Mouse (Mus musculus) embryonic facial prominence, embryonic 10.5 days (tissue): ENCODE data around the gene Loxl4. TPM values are rescaled to one million over a fixed set of nuclear protein-coding genes. Genes with fewer than 3 reads are reported as not detected.

Experiments used
- DNase-seq: peaks from one replicate; pipeline ENCODE4 v3.0.0-alpha.2; 2017; ENCODE audit warnings: low spot score
- H3K27ac ChIP-seq: fragments of 300-500 bp; sonication (generic); replicated peaks from 2 replicates; pipeline ENCODE4 v1.5.1; 2016; ENCODE audit warnings: mild to moderate bottlenecking
- H3K27me3 ChIP-seq: fragments of 300-500 bp; sonication (generic); replicated peaks from 2 replicates; pipeline ENCODE4 v1.6.1; 2016; ENCODE audit warnings: low read depth, mild to moderate bottlenecking; ENCODE audit not compliant: poor library complexity, severe bottlenecking
- H3K36me3 ChIP-seq: fragments of 300-500 bp; sonication (generic); replicated peaks from 2 replicates; pipeline ENCODE4 v1.6.1; 2016; ENCODE audit warnings: mild to moderate bottlenecking, moderate library complexity
- H3K4me1 ChIP-seq: fragments of 300-500 bp; sonication (generic); 2 replicates; pipeline ENCODE4 v1.6.1; 2016
- H3K4me3 ChIP-seq: fragments of 300-500 bp; sonication (generic); 2 replicates; pipeline ENCODE4 v1.5.1; 2016; ENCODE audit warnings: mild to moderate bottlenecking, moderate library complexity
- H3K9me3 ChIP-seq: fragments of 300-500 bp; sonication (generic); 2 replicates; pipeline ENCODE4 v1.6.1; 2016; ENCODE audit warnings: mild to moderate bottlenecking
- WGBS: fragments of 180-500 bp; shearing (Covaris S2); methylation state at CpG from one replicate; pipeline ENCODE4 v1.1.7; 2016; 5-methylcytosine and 5-hydroxymethylcytosine counted together
- polyA plus RNA-seq: library from polyadenylated mRNA; unstranded; fragments of >200 nt; fragmentation: Nextera tagmentation; extraction: Ambion mirVana; gene quantifications from 2 replicates; pipeline ENCODE4 v1.2.1, GENCODE M21; 2016

Loxl4 gene
- polyA plus RNA-seq, 1 experiment from 2014 or later = 0.24 TPM

DNA sequence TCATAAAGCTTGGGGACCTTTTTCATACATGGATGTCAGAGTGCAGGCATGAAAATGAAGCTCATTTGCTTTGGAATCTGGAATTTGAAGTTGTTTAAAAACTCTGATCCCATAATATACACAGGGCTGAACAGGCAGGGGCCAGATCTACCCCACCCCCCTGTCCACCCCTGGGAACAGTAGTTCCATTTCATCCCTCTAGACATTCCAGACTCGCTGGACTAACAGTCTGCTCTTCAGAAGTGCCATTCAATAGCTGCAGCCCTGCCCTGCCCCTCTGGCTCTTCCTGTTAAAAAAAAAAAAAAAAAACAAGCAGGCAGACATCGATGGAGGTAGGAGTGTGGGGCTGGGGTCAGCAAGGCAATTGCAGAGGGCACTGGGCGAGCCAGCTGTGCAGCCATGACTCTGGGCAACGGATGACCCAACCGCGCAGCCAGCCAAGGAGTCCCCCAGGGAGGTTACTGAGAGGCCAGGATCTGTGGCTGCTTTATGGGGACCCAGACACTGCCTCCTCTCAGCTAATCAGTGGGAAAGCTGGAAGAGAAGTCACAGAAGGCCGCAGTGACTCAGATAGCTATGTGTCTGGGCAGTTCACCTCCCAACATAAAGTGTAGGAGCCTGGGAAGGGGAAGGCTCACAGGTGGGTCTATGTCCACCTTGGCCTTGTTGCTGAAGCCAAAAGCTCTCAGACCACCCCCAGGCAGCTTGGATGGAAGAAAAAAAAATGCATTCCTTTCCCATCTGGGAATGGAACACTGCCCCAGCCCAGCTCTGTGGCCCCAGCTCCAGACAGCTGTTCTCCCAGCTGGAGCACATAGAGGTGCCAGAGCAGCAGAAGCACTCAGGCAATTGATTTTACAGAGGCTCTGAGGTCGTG is 26.2 kb upstream of the Loxl4 start:
- Histone ChIP-seq H3K9me3 (no peaks in the 10 kb centered on the region), H3K4me3 (peak overlapping the region; percentile 13; the same call in 1 of the 2 replicates), H3K36me3 (no peaks in the 10 kb centered on the region), H3K4me1 (peaks cover 29% of the 10 kb centered on the region), H3K27me3 (no peaks in the 10 kb centered on the region), H3K27ac (peak overlapping the region; percentile 59; the same call in 1 of the 2 replicates)
- WGBS = 28% methylated on average over 8 of the region's 8 CpGs
- DNase-seq = peak; percentile 65

DNA sequence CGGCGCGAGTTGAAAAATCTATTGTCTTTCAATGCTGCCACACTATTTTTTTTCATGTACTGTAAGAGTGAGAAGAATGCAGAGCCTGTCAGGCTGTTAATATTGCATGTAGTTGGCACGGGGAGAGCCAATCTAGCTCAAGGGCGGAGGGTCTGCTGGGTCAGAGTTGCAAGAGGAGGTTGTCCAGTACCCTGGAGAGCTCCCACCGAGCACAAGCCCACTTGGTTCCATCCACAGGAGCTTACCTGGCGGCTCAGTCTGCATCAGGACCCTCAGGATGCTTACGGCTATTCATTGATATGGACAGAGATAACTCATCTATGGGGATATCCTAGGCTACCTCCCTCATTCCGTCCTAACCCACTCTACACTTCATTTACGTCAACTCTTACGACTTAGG is 24.0 kb upstream of the Loxl4 start:
- H3K36me3 ChIP-seq = no peaks in the 10 kb centered on the region
- H3K4me1 ChIP-seq = peaks cover 45% of the 10 kb centered on the region
- DNase-seq = peak; percentile 71
- H3K27me3 ChIP-seq = no peaks in the 10 kb centered on the region
- H3K27ac ChIP-seq = no peak overlapping the region
- H3K9me3 ChIP-seq = no peaks in the 10 kb centered on the region
- WGBS = 57% methylated on average over 11 of the region's 11 CpGs
- H3K4me3 ChIP-seq = no peak overlapping the region

DNA sequence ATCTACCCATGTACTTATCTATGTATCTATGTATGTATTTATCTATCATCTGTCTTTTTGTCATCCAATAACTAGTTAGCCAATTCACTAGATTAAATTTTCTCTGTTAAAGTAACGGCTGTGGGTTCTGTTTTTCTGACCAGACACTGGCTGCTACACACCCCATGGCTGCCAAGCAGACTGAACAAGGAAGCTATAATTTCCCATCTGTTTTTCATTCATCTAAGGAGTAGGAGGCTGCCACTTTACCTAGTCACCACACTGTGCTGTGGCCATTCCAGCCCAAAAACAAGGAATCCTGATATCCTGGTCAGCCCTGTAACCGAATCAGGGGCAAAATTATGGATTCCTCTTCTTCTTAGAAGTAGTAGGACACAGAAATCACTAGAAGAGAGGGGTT is 21.0 kb upstream of the Loxl4 start:
- H3K27me3 ChIP-seq = no peaks in the 10 kb centered on the region
- H3K4me3 ChIP-seq = no peak overlapping the region
- 61% methylated on average over 2 of the region's 2 CpGs for WGBS
- no peaks in the 10 kb centered on the region for H3K36me3 ChIP-seq
- no peaks in the 10 kb centered on the region for H3K9me3 ChIP-seq
- H3K4me1 ChIP-seq = peaks cover 35% of the 10 kb centered on the region
- H3K27ac ChIP-seq = no peak overlapping the region
- DNase-seq = peak; percentile 7

- no peaks in the 10 kb centered on the region for H3K9me3 ChIP-seq
- 80% methylated on average over 4 of the region's 4 CpGs for WGBS
- H3K27me3 ChIP-seq = no peaks in the 10 kb centered on the region
- H3K27ac ChIP-seq = no peak overlapping the region
- no peaks in the 10 kb centered on the region for H3K36me3 ChIP-seq
- H3K4me3 ChIP-seq = no peak overlapping the region
- H3K4me1 ChIP-seq = peaks cover 29% of the 10 kb centered on the region
- DNase-seq = peak; percentile 4
These were observed 19.7 kb upstream of the Loxl4 start for GRCm38 (mm10) chr19:42632301-42632700.

GRCm38 (mm10) chr19:42631541-42631961 is 18.9 kb upstream of the Loxl4 start:
- Histone ChIP-seq H3K27me3 (no peaks in the 10 kb centered on the region), H3K36me3 (no peaks in the 10 kb centered on the region), H3K4me1 (peaks cover 29% of the 10 kb centered on the region), H3K9me3 (no peaks in the 10 kb centered on the region), H3K4me3 (peak overlapping the region; percentile 1; the same call in 1 of the 2 replicates), H3K27ac (peak overlapping the region; percentile 21; the same call in 1 of the 2 replicates)
- WGBS = 30% methylated on average over 8 of the region's 8 CpGs
- DNase-seq = peak; percentile 21

DNA sequence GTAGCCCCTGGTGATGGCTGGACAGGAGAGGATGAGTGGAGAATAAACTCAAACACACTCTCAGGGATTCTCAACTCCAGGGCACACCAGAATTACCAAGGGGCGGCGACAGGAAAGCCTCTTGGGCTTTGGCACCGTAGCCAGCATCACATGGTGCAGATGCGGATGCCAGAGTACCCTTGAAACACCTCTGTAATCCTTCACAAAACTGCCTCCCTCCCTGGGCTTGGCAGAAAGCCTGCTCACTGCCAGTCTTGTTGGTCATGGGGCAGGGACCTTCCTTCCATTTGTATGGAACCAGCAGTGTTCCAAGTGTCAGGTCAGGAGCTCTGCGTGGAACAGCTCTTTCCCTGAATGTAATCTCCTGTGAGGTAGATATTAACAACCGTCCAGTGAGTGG is 15.5 kb upstream of the Loxl4 start:
- WGBS = 89% methylated on average over 6 of the region's 6 CpGs
- peak; percentile 5 for DNase-seq
- no peaks in the 10 kb centered on the region for H3K9me3 ChIP-seq
- H3K27ac ChIP-seq = no peak overlapping the region
- no peak overlapping the region for H3K4me3 ChIP-seq
- no peaks in the 10 kb centered on the region for H3K36me3 ChIP-seq
- H3K4me1 ChIP-seq = peaks cover 22% of the 10 kb centered on the region
- no peaks in the 10 kb centered on the region for H3K27me3 ChIP-seq

DNA sequence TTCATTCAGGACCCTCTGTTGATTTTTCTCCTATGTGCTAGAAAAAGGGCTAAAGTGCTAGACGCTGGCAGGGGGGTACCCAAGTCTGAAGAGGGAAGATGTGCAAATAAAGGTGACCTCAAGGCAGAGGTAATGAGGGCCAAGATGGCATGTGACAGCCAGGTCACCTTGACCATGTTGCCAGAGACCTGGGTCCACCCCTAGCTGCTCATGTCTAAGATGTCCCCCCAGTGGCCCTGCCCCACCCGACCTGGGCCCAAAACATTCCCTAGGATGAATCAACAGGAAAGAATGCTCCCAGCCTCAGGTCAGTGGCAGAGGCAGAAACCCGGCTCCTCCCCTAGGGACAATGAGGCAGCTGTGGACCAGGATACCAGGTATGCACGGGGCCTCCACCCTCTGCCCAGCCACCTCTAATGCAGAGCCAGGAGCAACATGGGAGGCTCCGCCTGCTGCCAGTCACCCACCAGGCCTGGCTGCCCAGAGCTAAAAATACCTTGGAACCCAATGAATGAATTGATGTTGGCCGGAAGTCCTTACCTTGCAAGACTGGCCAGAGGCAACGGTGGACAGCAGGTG is 1.1 kb upstream of the Loxl4 start:
- WGBS = 65% methylated on average over 7 of the region's 7 CpGs
- H3K9me3 ChIP-seq = no peaks in the 10 kb centered on the region
- H3K4me1 ChIP-seq = peaks cover 18% of the 10 kb centered on the region
- DNase-seq = no peak
- no peaks in the 10 kb centered on the region for H3K36me3 ChIP-seq
- peaks cover 47% of the 10 kb centered on the region for H3K27me3 ChIP-seq
- H3K4me3 ChIP-seq = no peak overlapping the region
- no peak overlapping the region for H3K27ac ChIP-seq

DNA sequence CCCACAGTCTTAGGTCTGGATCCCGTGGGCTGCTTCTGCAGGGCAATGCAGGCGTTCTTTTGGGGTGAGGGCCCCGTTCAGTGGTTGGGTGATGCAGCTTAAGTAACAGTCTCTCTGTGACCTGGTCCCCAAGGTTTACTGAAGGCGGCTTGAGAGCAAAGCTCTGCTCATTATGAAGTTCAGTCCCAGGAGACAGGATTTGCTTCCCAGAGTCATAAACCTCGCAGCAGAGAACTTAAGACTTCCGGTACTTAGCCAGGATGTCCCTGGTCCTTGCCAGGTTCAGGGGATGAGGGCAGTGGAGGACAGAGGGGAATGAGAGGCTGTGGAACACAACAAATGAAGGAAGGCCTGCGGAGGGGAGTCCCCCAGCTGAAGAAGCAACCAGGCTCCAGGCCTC is 503 bp upstream of the Loxl4 start:
- no peak for DNase-seq

DNA sequence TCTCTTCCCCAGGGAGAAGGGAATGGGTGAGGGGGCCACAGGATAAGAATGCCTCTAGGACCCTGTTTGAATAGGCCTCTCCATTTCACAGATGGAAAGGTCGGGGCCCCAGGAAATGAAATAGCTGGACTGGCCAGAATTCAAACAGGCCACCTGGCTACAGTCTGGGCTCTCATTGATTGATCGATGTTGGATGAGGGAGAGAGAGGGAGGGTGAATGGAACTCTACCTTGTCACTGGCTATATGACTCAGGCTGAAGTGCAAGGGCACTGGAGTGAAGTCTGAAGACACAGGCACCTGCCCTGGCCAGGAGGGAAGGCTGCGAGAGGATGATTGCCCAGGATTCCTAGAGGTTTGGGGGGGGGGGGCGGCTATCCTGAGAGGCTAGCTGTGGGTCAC is 867 bp downstream of the Loxl4 start:
- H3K36me3 ChIP-seq = no peaks in the 10 kb centered on the region
- DNase-seq = no peak
- no peak overlapping the region for H3K4me3 ChIP-seq
- H3K4me1 ChIP-seq = peaks cover 18% of the 10 kb centered on the region
- no peaks in the 10 kb centered on the region for H3K9me3 ChIP-seq
- WGBS = 69% methylated on average over 4 of the region's 4 CpGs
- peaks cover 47% of the 10 kb centered on the region for H3K27me3 ChIP-seq
- no peak overlapping the region for H3K27ac ChIP-seq

More for the DNA sequence above, 503 bp upstream of the Loxl4 start:
- Histone ChIP-seq H3K27me3 (peaks cover 47% of the 10 kb centered on the region), H3K9me3 (no peaks in the 10 kb centered on the region), H3K4me3 (peak overlapping the region; percentile 56), H3K36me3 (no peaks in the 10 kb centered on the region), H3K27ac (peak overlapping the region; percentile 68; the same call in 1 of the 2 replicates), H3K4me1 (peaks cover 18% of the 10 kb centered on the region)
- WGBS = 26% methylated on average over 7 of the region's 7 CpGs

- Histone ChIP-seq H3K9me3 (no peaks in the 10 kb centered on the region), H3K4me3 (no peak overlapping the region), H3K27ac (no peak overlapping the region), H3K27me3 (peaks cover 40% of the 10 kb centered on the region), H3K36me3 (no peaks in the 10 kb centered on the region), H3K4me1 (peaks cover 20% of the 10 kb centered on the region)
- 93% methylated on average over 3 of the region's 3 CpGs for WGBS
- DNase-seq = no peak
These were observed 2.9 kb downstream of the Loxl4 start for GRCm38 (mm10) chr19:42609716-42610115.

- peaks cover 13% of the 10 kb centered on the region for H3K4me1 ChIP-seq
- WGBS = 93% methylated on average over 5 of the region's 5 CpGs
- H3K27ac ChIP-seq = no peak overlapping the region
- no peak overlapping the region for H3K4me3 ChIP-seq
- H3K36me3 ChIP-seq = no peaks in the 10 kb centered on the region
- H3K9me3 ChIP-seq = no peaks in the 10 kb centered on the region
- H3K27me3 ChIP-seq = peaks cover 24% of the 10 kb centered on the region
- DNase-seq = no peak
These were observed 4.5 kb downstream of the Loxl4 start for GRCm38 (mm10) chr19:42608082-42608481.

DNA sequence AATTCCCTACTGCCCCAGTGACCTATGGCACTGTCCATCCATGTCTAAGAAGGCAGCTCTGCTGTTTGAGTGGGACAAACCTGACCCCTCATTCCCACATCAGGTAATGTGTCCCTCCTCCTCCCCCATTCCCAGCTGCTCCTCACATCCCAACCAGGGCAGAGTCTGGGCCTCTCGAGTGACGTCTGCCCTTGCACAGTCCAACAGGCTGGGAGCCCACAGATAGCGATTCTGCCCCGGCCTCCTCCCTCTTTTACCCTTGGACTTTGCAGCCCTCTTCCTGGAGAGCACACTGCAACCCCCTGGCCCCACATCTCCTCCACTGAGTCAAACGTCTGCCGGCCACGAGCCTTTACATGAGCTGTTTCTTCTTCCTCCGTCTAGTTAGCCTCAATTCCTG is 10.0 kb downstream of the Loxl4 start:
- Histone ChIP-seq H3K9me3 (no peaks in the 10 kb centered on the region), H3K4me3 (no peak overlapping the region), H3K36me3 (peaks cover 3% of the 10 kb centered on the region; the same call in 1 of the 2 replicates), H3K4me1 (peaks cover 25% of the 10 kb centered on the region), H3K27me3 (no peaks in the 10 kb centered on the region), H3K27ac (no peak overlapping the region)
- DNase-seq = no peak
- WGBS = 86% methylated on average over 8 of the region's 8 CpGs

DNA sequence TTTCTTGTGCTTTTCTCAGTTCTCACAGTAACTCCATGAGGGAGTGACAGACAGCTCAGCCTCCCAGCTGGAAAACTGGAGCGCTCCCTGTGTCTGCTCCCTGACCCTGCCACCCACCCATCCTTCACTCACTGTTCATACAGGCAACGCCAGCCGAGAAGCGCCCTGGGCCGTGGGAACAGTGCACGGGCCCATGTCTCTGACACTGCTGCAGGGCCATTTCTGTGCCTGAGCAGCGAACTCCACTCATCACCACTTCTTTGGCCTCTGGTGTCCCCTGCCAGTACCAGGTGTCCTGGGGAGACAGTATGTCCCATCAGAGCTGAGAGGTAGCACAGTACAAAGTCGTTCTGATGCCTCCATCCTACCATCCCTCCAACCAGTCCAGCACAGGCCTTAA is 10.6 kb downstream of the Loxl4 start:
- WGBS = 70% methylated on average over 8 of the region's 8 CpGs
- DNase-seq = no peak
- 0 out of 2 replicates have a peak overlapping the region, but pooled peaks have one; percentile 14 for H3K27ac ChIP-seq

More for the DNA sequence above, 10.6 kb downstream of the Loxl4 start:
- no peaks in the 10 kb centered on the region for H3K9me3 ChIP-seq
- H3K4me1 ChIP-seq = peaks cover 25% of the 10 kb centered on the region
- H3K27me3 ChIP-seq = no peaks in the 10 kb centered on the region
- peaks cover 3% of the 10 kb centered on the region; the same call in 1 of the 2 replicates for H3K36me3 ChIP-seq
- no peak overlapping the region for H3K4me3 ChIP-seq
